Mouse (Mus musculus): ENCODE measurements at regions not wholly inside any gene's neighbourhood (a gene's known extent, or its start where the extent isn't known, plus 50 kb on each side); places are given as distances from the start of the nearest gene placed in this dataset.

- Histone ChIP-seq H3K4me3 (ENCODE audit: extremely low read depth, insufficient read depth, insufficient read length) (no peak overlapping the region), H3K36me3 (ENCODE audit: control insufficient read depth, insufficient read depth, low read length) (no peaks in the 10 kb centered on the region), H3K27me3 (ENCODE audit: control insufficient read depth, insufficient read depth, low read length) (no peaks in the 10 kb centered on the region), H3K27ac (ENCODE audit: insufficient read depth, low read length) (no peak overlapping the region), H3K4me1 (ENCODE audit: control insufficient read depth, insufficient read depth, insufficient read length) (no peaks in the 10 kb centered on the region)
- no peak for TF ChIP-seq POLR2A (IDR thresholded peaks at IDR 0.05; ENCODE audit: low read depth, low read length)
- no peak for TF ChIP-seq CTCF (IDR thresholded peaks at IDR 0.05; ENCODE audit: extremely low read depth, insufficient read depth, insufficient read length, insufficient replicate concordance)
- WGBS: 89% methylated on average over 12 of the region's 12 CpGs
- DNase-seq (ENCODE audit: low read depth in 1 of 2, low spot score in 2 of 2): no peak
These were observed 136.3 kb upstream of the Fbxo11 start for GRCm38 (mm10) chr17:88201249-88201970.

GRCm38 (mm10) chr17:88202214-88202613 lies 137.1 kb upstream of the Fbxo11 start:
- Histone ChIP-seq H3K4me1 (ENCODE audit: control insufficient read depth, insufficient read depth, insufficient read length) (no peaks in the 10 kb centered on the region), H3K4me3 (ENCODE audit: extremely low read depth, insufficient read depth, insufficient read length) (no peak overlapping the region), H3K36me3 (ENCODE audit: control insufficient read depth, insufficient read depth, low read length) (no peaks in the 10 kb centered on the region), H3K27me3 (ENCODE audit: control insufficient read depth, insufficient read depth, low read length) (no peaks in the 10 kb centered on the region), H3K27ac (ENCODE audit: insufficient read depth, low read length) (no peak overlapping the region)
- DNase-seq (ENCODE audit: low read depth in 1 of 2, low spot score in 2 of 2): no peak
- WGBS: 89% methylated on average over 4 of the region's 4 CpGs
- TF ChIP-seq CTCF (IDR thresholded peaks at IDR 0.05; ENCODE audit: extremely low read depth, insufficient read depth, insufficient read length, insufficient replicate concordance) (no peak), POLR2A (IDR thresholded peaks at IDR 0.05; ENCODE audit: low read depth, low read length) (no peak)

DNA sequence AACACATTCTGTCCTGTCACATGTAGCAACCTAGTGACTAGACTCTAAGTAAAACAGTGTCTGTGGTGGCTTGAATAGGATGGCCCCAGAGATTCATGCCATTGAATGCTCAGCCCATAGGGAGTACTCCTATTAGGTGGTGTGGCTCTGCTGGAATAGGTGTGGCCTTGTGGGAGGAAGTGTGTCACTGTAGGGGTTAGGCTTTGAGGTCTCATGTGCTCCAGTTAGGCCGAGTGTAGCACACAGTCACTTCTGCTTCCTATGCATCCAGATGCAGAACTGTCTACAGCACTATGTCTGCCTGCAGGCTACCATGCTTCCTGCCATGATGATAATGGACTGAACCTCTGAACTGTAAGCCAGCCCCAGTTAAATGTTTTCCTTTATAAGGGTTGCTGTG lies 144.5 kb upstream of the Fbxo11 start:
- 8% methylated on average over 1 of the region's 1 CpGs for WGBS
- Histone ChIP-seq H3K27ac (ENCODE audit: insufficient read depth, low read length) (no peak overlapping the region), H3K36me3 (ENCODE audit: control insufficient read depth, insufficient read depth, low read length) (no peaks in the 10 kb centered on the region), H3K4me1 (ENCODE audit: control insufficient read depth, insufficient read depth, insufficient read length) (no peaks in the 10 kb centered on the region), H3K4me3 (ENCODE audit: extremely low read depth, insufficient read depth, insufficient read length) (no peak overlapping the region), H3K27me3 (ENCODE audit: control insufficient read depth, insufficient read depth, low read length) (no peaks in the 10 kb centered on the region)
- peak in 1 of 2 experiments; percentile 9 for DNase-seq (ENCODE audit: low read depth in 1 of 2, low spot score in 2 of 2)
- TF ChIP-seq CTCF (IDR thresholded peaks at IDR 0.05; ENCODE audit: extremely low read depth, insufficient read depth, insufficient read length, insufficient replicate concordance): no peak
- no peak for TF ChIP-seq POLR2A (IDR thresholded peaks at IDR 0.05; ENCODE audit: low read depth, low read length)

GRCm38 (mm10) chr17:88212121-88212520 lies 147.0 kb upstream of the Fbxo11 start:
- H3K27ac ChIP-seq (ENCODE audit: insufficient read depth, low read length): no peak overlapping the region
- no peak for DNase-seq (ENCODE audit: low read depth in 1 of 2, low spot score in 2 of 2)
- no peaks in the 10 kb centered on the region for H3K36me3 ChIP-seq (ENCODE audit: control insufficient read depth, insufficient read depth, low read length)
- no peak for TF ChIP-seq POLR2A (IDR thresholded peaks at IDR 0.05; ENCODE audit: low read depth, low read length)
- no peak for TF ChIP-seq CTCF (IDR thresholded peaks at IDR 0.05; ENCODE audit: extremely low read depth, insufficient read depth, insufficient read length, insufficient replicate concordance)
- WGBS: 90% methylated on average over 7 of the region's 7 CpGs
- H3K27me3 ChIP-seq (ENCODE audit: control insufficient read depth, insufficient read depth, low read length): no peaks in the 10 kb centered on the region
- H3K4me1 ChIP-seq (ENCODE audit: control insufficient read depth, insufficient read depth, insufficient read length): no peaks in the 10 kb centered on the region
- H3K4me3 ChIP-seq (ENCODE audit: extremely low read depth, insufficient read depth, insufficient read length): no peak overlapping the region

GRCm38 (mm10) chr17:88214746-88215145 lies 149.7 kb upstream of the Fbxo11 start:
- Histone ChIP-seq H3K36me3 (ENCODE audit: control insufficient read depth, insufficient read depth, low read length) (no peaks in the 10 kb centered on the region), H3K4me1 (ENCODE audit: control insufficient read depth, insufficient read depth, insufficient read length) (no peaks in the 10 kb centered on the region), H3K4me3 (ENCODE audit: extremely low read depth, insufficient read depth, insufficient read length) (no peak overlapping the region), H3K27ac (ENCODE audit: insufficient read depth, low read length) (no peak overlapping the region), H3K27me3 (ENCODE audit: control insufficient read depth, insufficient read depth, low read length) (no peaks in the 10 kb centered on the region)
- 90% methylated on average over 9 of the region's 9 CpGs for WGBS
- DNase-seq (ENCODE audit: low read depth in 1 of 2, low spot score in 2 of 2): no peak
- TF ChIP-seq CTCF (IDR thresholded peaks at IDR 0.05; ENCODE audit: extremely low read depth, insufficient read depth, insufficient read length, insufficient replicate concordance) (no peak), POLR2A (IDR thresholded peaks at IDR 0.05; ENCODE audit: low read depth, low read length) (no peak)

DNA sequence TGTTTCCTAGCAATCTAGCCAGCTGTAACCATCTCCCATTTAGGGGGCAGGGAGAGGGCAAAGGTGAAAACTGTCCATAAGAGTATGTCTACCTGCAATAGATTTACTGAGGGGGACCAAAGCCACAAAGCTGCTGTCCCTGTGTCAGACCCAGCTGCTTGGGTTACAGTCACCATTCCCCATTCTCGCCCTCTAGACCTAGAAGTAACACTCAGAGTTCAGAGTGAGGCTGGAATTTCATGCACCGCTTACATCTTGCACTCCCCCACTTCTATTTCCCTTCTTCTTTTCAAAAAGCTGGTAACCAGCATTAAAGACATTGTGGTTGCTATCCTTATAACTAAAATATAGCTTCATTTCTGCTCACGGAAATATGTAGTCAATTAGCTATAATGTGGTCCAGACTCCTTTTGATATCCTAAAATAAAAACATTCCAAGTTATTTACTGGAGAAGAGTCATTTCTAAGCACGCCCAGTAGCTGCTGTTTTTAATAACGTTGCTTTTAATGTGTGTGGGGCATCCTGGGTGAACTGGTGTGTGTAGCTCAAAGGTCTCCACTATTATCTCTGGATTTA lies 157.4 kb upstream of the Fbxo11 start:
- DNase-seq (ENCODE audit: low read depth in 1 of 2, low spot score in 2 of 2): no peak
- Histone ChIP-seq H3K27ac (ENCODE audit: insufficient read depth, low read length) (no peak overlapping the region), H3K4me1 (ENCODE audit: control insufficient read depth, insufficient read depth, insufficient read length) (no peaks in the 10 kb centered on the region), H3K27me3 (ENCODE audit: control insufficient read depth, insufficient read depth, low read length) (no peaks in the 10 kb centered on the region), H3K4me3 (ENCODE audit: extremely low read depth, insufficient read depth, insufficient read length) (no peak overlapping the region), H3K36me3 (ENCODE audit: control insufficient read depth, insufficient read depth, low read length) (no peaks in the 10 kb centered on the region)
- 85% methylated on average over 5 of the region's 5 CpGs for WGBS
- TF ChIP-seq CTCF (IDR thresholded peaks at IDR 0.05; ENCODE audit: extremely low read depth, insufficient read depth, insufficient read length, insufficient replicate concordance) (no peak), POLR2A (IDR thresholded peaks at IDR 0.05; ENCODE audit: low read depth, low read length) (no peak)

DNA sequence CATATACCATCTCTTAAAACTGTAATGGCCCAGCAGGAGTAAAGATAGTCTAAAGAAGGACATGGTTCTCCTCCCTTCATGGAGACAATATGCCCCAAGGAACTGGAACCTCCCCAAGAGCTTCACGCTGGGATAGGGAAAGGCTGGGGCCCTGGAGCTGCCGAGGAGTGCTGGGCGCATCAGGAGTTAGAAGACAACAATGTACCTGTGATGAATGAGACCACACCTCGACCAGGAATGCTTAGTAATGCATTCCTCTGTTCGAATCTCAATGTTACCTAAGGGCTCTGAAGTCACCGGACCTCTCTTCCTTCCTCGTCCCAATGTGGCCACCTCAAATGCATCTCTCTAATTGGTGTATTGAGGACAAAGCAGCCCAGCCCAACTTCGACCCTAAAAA lies 175.4 kb upstream of the Fbxo11 start:
- WGBS: 86% methylated on average over 8 of the region's 8 CpGs

More for the DNA sequence above, 175.4 kb upstream of the Fbxo11 start:
- Histone ChIP-seq H3K4me3 (ENCODE audit: extremely low read depth, insufficient read depth, insufficient read length) (no peak overlapping the region), H3K4me1 (ENCODE audit: control insufficient read depth, insufficient read depth, insufficient read length) (no peaks in the 10 kb centered on the region), H3K27me3 (ENCODE audit: control insufficient read depth, insufficient read depth, low read length) (no peaks in the 10 kb centered on the region), H3K36me3 (ENCODE audit: control insufficient read depth, insufficient read depth, low read length) (no peaks in the 10 kb centered on the region), H3K27ac (ENCODE audit: insufficient read depth, low read length) (no peak overlapping the region)
- DNase-seq (ENCODE audit: low read depth in 1 of 2, low spot score in 2 of 2): no peak
- no peak for TF ChIP-seq POLR2A (IDR thresholded peaks at IDR 0.05; ENCODE audit: low read depth, low read length)
- TF ChIP-seq CTCF (IDR thresholded peaks at IDR 0.05; ENCODE audit: extremely low read depth, insufficient read depth, insufficient read length, insufficient replicate concordance): no peak
